Mouse (Mus musculus) mesoderm, embryonic 11.5 days (tissue): ENCODE results near the gene Themis2.

ENCODE experiments used
- DNase-seq: peaks from one replicate; pipeline ENCODE4 v3.0.0-alpha.2; 2012; ENCODE audit warnings: low read depth, low spot score

Gene Themis2

DNA sequence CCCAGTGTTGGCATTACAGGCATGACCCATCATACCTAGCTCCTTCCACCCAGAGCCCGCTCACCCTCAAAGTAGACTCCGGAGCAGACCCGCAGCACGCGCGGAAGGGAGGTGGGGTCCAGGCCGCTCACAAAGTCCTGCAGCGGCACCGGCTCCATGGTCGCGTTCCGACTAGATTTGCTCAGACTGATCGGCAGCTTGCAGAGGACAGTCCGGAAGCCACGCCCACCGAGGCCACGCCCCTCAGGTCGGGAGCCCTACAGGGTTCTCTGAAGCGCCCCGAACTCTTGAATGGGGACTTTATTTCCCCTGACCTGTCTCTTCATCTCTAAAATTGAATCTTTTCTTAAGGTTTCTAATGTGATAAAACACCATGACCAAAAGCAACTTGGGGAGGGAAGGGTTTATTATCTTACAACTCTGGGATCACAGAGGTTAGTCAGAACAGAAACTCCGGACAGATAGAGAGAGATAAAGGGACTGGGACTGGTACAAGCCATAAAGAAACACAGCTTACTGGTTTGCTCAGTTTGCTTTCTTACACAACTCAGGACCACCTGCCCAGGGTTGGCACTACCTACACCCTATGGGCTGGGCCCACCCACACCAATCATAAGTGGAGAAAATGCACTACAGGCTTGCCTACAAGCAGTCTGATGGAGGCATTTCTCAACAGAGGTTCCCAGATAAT, at the start of gene Themis2:
Gene Themis2, minus strand, starts transcription at position 192 of the 691 bp plus-strand sequence.
- DNase-seq, result peak; percentile 66

DNA sequence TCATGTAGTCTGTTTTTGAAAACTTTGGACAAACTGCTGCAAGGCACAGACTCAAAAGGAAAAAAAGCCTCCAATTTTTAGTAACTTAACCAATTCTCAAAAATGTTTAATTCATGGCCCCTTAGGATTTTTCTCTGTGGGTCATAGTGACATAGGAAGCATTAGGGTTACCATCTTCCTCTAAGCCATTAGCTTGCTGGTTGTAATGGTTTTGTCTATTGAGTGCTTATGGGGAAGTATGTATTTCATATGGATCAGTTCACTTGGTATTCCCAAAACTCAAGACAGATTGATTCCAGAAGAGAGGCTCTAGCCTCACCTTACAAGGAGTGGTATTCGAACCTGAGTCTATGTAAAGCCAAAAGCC, 47.5 kb upstream of the Themis2 start:
- DNase-seq, result no peak

DNA sequence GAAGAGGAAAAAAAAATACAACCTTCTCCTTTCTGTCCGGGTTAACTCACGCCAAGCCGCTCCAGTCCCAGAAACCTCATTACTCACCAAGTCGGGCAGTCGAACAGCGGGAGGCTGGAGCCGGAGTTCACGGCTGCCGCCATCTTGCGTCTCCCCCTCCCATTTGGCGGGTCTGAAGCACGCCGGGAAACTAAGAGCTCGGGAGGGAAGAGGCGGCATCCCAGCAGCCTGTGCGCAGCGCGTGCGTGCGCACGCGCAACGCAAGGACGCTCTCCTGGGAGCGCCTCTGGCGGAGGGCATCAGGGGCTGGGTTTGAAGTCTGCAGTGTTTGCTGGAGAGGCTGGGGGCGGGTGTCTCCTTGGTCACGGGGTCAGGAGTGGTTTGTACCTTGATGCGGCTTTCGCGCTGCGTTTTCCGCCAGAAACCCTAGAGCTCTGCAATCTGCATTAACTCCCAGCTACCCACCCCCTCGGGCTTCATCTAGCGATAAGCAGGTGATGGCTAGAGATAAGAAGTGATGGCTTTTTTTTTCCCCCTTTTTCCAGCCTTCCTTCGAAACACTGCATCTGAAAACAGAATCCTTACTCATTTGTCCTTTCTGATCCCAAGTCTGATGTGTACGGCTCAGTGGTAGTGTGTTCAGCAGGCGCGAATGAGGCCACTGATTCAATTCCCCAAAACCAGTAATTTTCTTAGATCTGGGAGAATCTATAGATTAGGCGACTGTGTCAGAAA, 47.0 kb upstream of the Themis2 start, which contains the start of gene Ppp1r8:
Gene Ppp1r8, minus strand, starts transcription at position 200 of the 735 bp plus-strand sequence.
- DNase-seq, result peak; percentile 100

DNA sequence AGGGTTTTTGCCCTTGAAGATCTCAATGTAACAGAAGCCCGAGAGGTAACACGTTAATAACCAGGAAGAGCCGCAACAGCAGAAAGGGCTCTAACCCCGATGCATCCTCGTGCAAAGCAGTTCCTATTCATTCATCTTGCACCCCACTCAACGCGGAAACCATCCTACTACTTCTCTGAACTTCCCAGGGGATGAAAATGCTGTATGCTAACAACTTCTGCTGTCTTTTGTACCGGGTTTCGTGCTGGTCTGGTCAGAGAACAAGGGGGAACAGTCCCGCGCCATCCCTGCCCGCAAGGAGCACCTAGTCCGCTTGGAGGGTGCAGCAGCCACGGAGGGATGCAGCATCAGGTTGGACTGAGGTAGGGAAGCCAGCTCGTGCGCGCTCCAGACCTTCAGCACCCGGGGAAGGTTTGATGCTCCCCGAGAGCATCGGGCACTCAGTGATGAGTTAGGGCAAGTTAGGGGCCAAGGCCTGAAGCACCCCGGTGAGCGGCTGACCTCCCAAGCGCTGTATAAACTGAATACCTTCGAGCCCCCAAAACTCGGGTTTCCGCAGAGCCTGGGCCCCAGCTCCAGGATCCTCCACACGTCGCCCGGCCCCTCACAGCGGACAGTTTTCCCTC, 46.2 kb upstream of the Themis2 start:
- DNase-seq, result peak; percentile 23

DNA sequence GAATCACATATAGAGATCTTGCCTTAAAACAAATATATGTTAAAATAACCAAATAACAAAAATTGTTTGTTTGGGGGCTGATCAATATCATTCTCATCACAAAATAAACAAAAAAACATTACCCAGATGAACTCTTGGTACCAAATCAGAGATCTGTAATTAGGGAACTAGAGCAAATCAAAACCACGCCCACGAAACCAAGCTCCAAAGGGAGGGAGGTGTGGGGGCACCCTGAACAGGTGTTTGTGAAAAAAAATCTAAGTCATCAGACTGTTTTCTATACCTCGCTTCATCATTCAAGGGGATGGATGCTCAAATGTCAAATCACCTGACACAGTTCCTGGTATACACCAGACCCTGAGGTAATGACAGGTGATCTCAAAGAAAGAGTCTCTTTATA, 45.3 kb upstream of the Themis2 start:
- no peak for DNase-seq

GRCm38 (mm10) chr4:132823614-132824366, 27.6 kb upstream of the Themis2 start:
- DNase-seq, result peak; percentile 65

DNA sequence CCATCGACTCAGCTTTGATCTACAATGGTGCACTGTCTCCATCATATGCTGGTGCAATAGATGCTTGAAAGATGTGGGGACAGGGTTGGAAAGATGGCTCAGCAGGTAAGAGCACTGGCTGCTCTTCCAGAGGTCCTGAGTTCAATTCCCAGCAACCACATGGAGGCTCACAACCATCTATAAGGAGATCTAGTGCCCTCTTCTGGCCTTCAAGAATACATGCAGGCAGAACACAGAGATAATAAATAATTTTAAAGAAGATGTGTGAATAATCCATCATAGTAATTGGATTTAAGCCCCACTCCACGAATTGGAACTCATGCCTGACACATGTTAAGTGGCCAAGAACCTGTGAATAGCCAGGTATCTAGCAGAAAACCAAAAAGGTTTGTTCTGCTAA, 22.3 kb upstream of the Themis2 start:
- DNase-seq, result no peak

DNA sequence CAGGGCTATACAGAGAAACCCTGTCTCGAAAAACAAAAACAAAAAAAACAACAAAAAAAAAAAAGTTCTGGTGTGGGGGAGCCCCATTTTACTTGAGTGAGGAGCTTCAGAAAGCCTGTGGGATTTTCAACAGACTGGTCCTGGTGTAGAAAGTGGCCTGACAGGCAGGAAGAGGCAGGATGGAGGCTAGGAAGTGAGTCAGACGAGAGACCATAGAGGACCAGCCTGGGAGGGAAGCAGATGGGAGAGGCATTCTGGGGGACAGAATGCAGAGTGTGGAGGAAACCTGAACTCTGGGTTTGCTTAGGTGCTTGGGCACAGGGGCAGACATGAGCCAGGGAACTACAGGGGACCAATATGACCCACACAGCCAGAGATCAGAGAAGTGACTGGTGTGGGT, 20.7 kb upstream of the Themis2 start:
- no peak for DNase-seq

DNA sequence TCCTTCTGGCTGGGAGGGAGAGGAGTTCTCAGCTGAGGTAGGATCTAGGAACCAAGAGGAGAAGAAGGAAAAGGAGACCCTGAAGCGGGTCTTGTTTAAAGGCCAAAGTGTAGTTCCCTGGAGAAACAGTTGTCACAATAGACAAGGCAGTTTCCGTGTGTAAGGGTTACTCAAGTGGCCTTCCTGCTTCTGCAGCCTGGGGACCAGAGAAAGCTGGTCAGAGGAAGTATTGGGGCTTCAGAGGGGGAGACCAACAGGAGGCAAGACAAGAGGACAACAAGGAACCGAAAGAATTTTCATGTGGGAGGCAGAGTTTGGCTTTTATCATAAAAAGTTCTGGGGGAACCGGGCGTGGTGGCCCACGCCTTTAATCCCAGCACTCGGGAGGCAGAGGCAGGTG, 20.2 kb upstream of the Themis2 start:
- no peak for DNase-seq

DNA sequence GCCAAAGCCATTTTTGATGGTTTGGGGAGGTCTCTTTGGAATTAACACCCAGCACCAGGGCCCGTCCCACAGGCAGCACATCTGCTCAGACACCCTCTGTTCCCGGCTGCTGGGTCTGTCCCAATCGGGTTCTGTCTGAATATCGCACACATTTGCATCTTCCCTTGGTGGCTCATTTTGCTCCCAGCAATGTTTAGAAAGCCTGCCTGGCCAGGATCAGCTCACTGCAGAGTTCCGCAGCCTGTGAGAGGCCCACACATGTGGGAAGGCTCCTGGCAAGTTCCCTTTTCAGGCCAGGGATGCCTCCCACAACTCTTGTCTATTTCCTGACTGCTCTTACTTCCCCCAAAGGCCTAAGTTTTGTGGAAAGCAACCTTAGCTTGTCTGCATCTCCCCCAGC, 13.4 kb upstream of the Themis2 start:
- DNase-seq, result no peak

- DNase-seq, result no peak
These were observed 11.8 kb upstream of the Themis2 start for GRCm38 (mm10) chr4:132807771-132808641.

DNA sequence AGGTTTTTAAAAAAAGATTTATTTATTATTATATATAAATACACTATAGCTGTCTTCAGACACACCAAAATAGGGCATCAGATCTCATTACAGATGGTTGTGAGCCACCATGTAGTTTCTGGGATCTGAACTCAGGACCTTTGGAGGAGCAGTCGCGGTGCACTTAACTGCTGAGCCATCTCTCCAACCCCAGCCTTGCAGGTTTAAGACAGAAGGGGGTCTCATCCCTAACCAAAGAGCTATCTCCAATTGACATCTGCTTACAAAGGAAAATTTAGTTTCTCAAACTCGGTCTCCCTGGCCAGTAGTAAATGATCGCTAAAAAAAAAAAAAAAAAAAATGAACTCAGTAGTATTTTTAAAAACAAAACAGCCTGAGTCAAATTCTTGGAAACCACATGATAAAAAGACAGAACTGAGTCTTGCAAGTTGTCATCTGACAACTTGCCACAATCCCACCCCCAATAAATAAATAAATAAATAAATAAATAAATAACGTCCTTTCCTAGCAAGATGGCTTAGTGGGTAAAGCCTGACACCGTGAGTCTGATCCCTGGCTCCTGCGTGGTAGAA, 10.5 kb upstream of the Themis2 start:
- no peak for DNase-seq

DNA sequence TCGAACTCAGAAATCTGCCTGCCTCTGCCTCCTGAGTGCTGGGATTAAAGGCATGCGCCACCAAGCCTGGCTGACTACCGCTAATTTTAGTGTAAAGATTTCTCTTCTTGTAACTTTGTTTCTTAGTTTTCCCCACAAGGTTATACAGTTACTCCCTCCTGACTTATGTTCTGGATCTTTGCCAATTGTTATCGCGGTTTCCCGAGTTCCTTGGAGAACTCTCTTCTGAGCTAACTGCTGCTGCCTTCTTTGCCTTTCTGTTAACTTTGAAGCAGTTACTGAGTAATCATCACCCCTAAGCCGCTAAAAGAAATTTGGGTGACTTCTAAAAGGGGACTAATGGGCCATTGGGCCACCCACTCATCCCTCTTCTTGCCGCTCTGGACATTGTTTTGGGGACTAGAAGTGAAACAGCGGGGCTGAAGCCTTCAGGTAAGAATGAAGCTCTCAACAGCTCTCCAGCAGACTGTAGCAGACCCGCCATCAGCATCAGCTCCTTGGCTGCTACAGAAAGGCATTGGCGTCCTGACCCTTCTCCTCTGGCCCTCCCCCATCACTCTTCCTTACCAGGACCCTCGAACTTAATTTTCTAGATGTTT, 9.5 kb upstream of the Themis2 start:
- no peak for DNase-seq

DNA sequence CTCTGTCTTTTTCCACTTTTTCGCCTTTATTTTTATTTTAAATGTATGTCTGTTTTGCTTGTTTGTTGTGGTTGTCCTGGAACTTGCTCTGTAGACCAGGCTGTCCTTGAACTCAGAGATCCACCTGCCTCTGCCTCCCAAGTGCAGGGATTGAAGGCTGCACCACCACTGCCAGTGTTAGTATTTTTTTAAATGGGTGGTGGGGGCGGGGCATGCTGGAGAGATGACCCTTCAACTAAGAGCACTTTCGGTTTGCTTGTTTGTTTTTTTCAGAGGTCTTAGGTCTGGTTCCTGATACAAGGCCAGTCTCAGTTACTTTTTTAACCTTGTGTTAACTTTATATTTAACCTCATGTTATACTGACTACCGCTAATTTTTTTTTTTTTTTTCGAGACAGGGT, 9.0 kb upstream of the Themis2 start:
- DNase-seq, result no peak

GRCm38 (mm10) chr4:132804331-132804730, 8.1 kb upstream of the Themis2 start:
- no peak for DNase-seq

DNA sequence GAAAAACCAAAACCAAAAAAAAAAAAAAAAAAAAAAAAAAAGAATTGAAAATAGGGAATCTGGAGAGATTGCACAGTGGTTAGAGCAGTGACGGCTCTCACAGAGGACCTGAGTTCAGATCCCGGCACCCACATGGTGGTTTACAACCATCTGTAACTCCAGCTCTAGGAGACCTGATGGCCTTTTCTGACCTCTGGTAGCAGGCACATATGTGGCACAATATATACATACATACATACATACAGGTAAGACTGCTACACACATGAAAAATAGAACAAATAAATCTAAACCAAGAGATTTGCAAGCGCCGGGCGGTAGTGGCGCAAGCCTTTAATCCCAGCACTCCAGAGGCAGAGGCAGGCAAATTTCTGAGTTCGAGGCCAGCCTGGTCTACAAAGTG, 7.7 kb upstream of the Themis2 start:
- no peak for DNase-seq

- DNase-seq, result no peak
These were observed 7.0 kb upstream of the Themis2 start for GRCm38 (mm10) chr4:132803212-132803611.

- no peak for DNase-seq
These were observed 6.0 kb upstream of the Themis2 start for GRCm38 (mm10) chr4:132802171-132802637.

- no peak for DNase-seq
These were observed 5.2 kb upstream of the Themis2 start for GRCm38 (mm10) chr4:132801176-132802077.
